Mouse (Mus musculus) olfactory bulb, adult 2 months (tissue): ENCODE results near the gene Erc1.

Experiments
- CTCF ChIP-seq: fragments of 200-500 bp; IDR thresholded peaks from 2 replicates; pipeline ENCODE4 v1.5.1; 2012; ENCODE audit warnings: low read depth, mild to moderate bottlenecking, low read length, moderate library complexity; ENCODE audit not compliant: insufficient read depth
- POLR2A ChIP-seq: fragments of 200-500 bp; IDR thresholded peaks from 2 replicates; pipeline ENCODE4 v1.6.1; 2012; ENCODE audit warnings: mild to moderate bottlenecking, low read depth, low read length, moderate library complexity; ENCODE audit not compliant: insufficient read depth

DNA sequence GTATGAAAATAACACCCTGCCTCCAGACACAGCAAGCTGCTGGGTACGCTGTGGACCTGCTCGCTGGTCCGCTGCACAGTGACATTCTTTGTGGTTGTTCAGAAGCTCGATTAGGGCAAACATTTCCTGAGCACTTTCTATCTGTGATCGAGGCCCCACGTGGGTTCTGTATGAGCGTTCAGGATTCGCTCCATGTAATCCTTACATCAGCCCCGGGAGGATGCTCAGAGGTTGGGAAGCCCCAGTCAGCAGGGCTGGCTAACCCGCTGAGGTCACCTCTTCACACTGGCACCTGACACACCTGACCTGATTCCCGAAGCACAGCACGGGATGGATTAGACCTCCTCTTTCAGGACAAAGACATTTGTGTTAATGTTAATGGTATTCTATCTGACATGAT is 312.1 kb downstream of the Erc1 start:
- TF ChIP-seq CTCF = no peak
- no peak for TF ChIP-seq POLR2A
